Mouse (Mus musculus) bone marrow, adult 2 months (tissue): ENCODE results near the gene Zfp768.

Experiments
- CTCF ChIP-seq: fragments of 200-500 bp; IDR thresholded peaks from 2 replicates; pipeline ENCODE4 v1.5.1; 2011; ENCODE audit warnings: low read length, control low read depth; ENCODE audit not compliant: control insufficient read depth, insufficient read depth
- POLR2A ChIP-seq: fragments of 200-500 bp; IDR thresholded peaks from 2 replicates; pipeline ENCODE4 v1.6.1; 2011; ENCODE audit warnings: low read depth, mild to moderate bottlenecking, control low read depth, low read length, borderline replicate concordance; ENCODE audit not compliant: control insufficient read depth

- TF ChIP-seq CTCF = no peak
- no peak for TF ChIP-seq POLR2A
Measured at GRCm38 (mm10) chr7:127393157-127393943, 48.0 kb upstream of the Zfp768 start, which contains the start of gene E430018J23Rik.
